Mouse (Mus musculus) ES-E14 (cell line): ENCODE data around the gene Aqp9. TPM values are rescaled to one million over a fixed set of nuclear protein-coding genes. Genes with fewer than 3 reads are reported as not detected.

Experiments used
- DNase-seq: peaks from one replicate; pipeline ENCODE4 v3.0.0-alpha.2; 2013; ENCODE audit warnings: low read depth, low spot score
- H3K27ac ChIP-seq: 2 replicates; pipeline ENCODE4 v1.5.1; 2012; ENCODE audit warnings: low read depth, mild to moderate bottlenecking, low read length, moderate library complexity, mixed read lengths; ENCODE audit not compliant: poor library complexity, insufficient read depth, severe bottlenecking
- H3K36me3 ChIP-seq: 2 replicates; pipeline ENCODE4 v1.6.1; 2012; ENCODE audit warnings: mild to moderate bottlenecking, low read length, moderate library complexity, mixed read lengths; ENCODE audit not compliant: control insufficient read depth, poor library complexity, insufficient read depth, severe bottlenecking
- H3K4me1 ChIP-seq, 2 experiments: fragments of 150-350 bp in 1 of 2; sonication (generic) in 1 of 2; 2 replicates each; pipeline ENCODE4 v1.6.1; 2012; ENCODE audit warnings: low read length in 2 of 2, mild to moderate bottlenecking in 1 of 2, mixed read lengths in 1 of 2; ENCODE audit not compliant: control insufficient read depth in 2 of 2, insufficient read depth in 2 of 2, poor library complexity in 1 of 2
- H3K4me3 ChIP-seq, 2 experiments: fragments of 150-350 bp in 1 of 2; sonication (generic) in 1 of 2; 2 replicates each; pipeline ENCODE4 v1.5.1; 2012; ENCODE audit warnings: low read length in 2 of 2, low read depth in 1 of 2, mild to moderate bottlenecking in 1 of 2, mixed read lengths in 1 of 2; ENCODE audit not compliant: insufficient read depth in 1 of 2, poor library complexity in 1 of 2, severe bottlenecking in 1 of 2
- H3K9ac ChIP-seq: 2 replicates; pipeline ENCODE4 v1.6.1; 2012; ENCODE audit warnings: low read depth, mild to moderate bottlenecking, low read length, mixed read lengths; ENCODE audit not compliant: poor library complexity, insufficient read depth, severe bottlenecking
- H3K9me3 ChIP-seq: fragments of 150-350 bp; sonication (generic); 2 replicates; pipeline ENCODE4 v1.6.1; 2012; ENCODE audit warnings: low read depth, mild to moderate bottlenecking, low read length; ENCODE audit not compliant: control insufficient read depth, insufficient read depth
- CHD2 ChIP-seq: IDR thresholded peaks from 2 replicates; pipeline ENCODE4 v1.6.1; 2014; ENCODE audit warnings: mild to moderate bottlenecking, low read depth, low read length, inconsistent platforms
- HCFC1 ChIP-seq: IDR thresholded peaks from 2 replicates; pipeline ENCODE4 v1.6.1; 2012; ENCODE audit warnings: low read length, inconsistent platforms, borderline replicate concordance; ENCODE audit not compliant: insufficient read depth
- MAFK ChIP-seq: IDR thresholded peaks from 2 replicates; pipeline ENCODE4 v1.6.1; 2014; ENCODE audit warnings: mild to moderate bottlenecking, low read depth, low read length, inconsistent platforms; ENCODE audit not compliant: insufficient read depth
- ZC3H11A ChIP-seq: IDR thresholded peaks from 2 replicates; pipeline ENCODE4 v1.6.1; 2012; ENCODE audit warnings: low read depth, mild to moderate bottlenecking, inconsistent platforms, low read length, borderline replicate concordance
- ZNF384 ChIP-seq: IDR thresholded peaks from 2 replicates; pipeline ENCODE4 v1.6.1; 2012; ENCODE audit warnings: low read depth, low read length, inconsistent platforms
- in situ Hi-C, 2 experiments: fragments of 600-800 bp; cut with MboI; formaldehyde crosslinking; loops; one replicate each; pipeline ENCODE4 v1.15.1; 2025; ENCODE audit warnings: low sequenced_read_pairs in 2 of 2, inconsistent platforms in 1 of 2; ENCODE audit not compliant: unreplicated experiment in 2 of 2
- total RNA-seq: library from RNA; depleted of rRNA; stranded (reverse); fragments of 300-350 nt; gene quantifications from 2 replicates; pipeline ENCODE4 v1.2.3, GENCODE M21; 2012

The Aqp9 gene
- total RNA-seq, 1 experiment = 0.09 TPM

- Histone ChIP-seq H3K4me1 (no peaks in the 10 kb centered on the region; a peak in 1 of 4 replicates), H3K9me3 (no peaks in the 10 kb centered on the region), H3K4me3 (no peak overlapping the region), H3K27ac (no peak overlapping the region), H3K36me3 (no peaks in the 10 kb centered on the region), H3K9ac (no peak overlapping the region)
- in situ Hi-C loops = no loop called here
- no peak for DNase-seq
- TF ChIP-seq ZC3H11A (no peak), MAFK (no peak), HCFC1 (no peak), CHD2 (no peak), ZNF384 (no peak)
These were observed 5.1 kb upstream of the Aqp9 start for GRCm38 (mm10) chr9:71173533-71173932.

GRCm38 (mm10) chr9:71167473-71168215 lies 838 bp downstream of the Aqp9 start:
- H3K27ac ChIP-seq = no peak overlapping the region
- no peaks in the 10 kb centered on the region for H3K9me3 ChIP-seq
- H3K4me3 ChIP-seq = no peak overlapping the region
- no peak for DNase-seq
- in situ Hi-C loops = no loop called here
- H3K36me3 ChIP-seq = no peaks in the 10 kb centered on the region
- no peaks in the 10 kb centered on the region; a peak in 1 of 4 replicates for H3K4me1 ChIP-seq
- H3K9ac ChIP-seq = no peak overlapping the region
- no peak for TF ChIP-seq ZNF384
- TF ChIP-seq HCFC1 = no peak
- no peak for TF ChIP-seq MAFK

- DNase-seq = no peak
- Histone ChIP-seq H3K9me3 (no peaks in the 10 kb centered on the region), H3K27ac (no peak overlapping the region), H3K4me3 (no peak overlapping the region), H3K9ac (no peak overlapping the region), H3K36me3 (no peaks in the 10 kb centered on the region), H3K4me1 (no peaks in the 10 kb centered on the region; a peak in 1 of 4 replicates)
- TF ChIP-seq MAFK (no peak), ZNF384 (peak; percentile 69), CHD2 (no peak), HCFC1 (no peak), ZC3H11A (no peak)
- in situ Hi-C loops = no loop called here
These were observed 1.5 kb downstream of the Aqp9 start for GRCm38 (mm10) chr9:71166871-71167465.

GRCm38 (mm10) chr9:71166019-71166705 lies 2.3 kb downstream of the Aqp9 start:
- TF ChIP-seq HCFC1 = no peak
- TF ChIP-seq MAFK = no peak
- TF ChIP-seq CHD2 = no peak
- TF ChIP-seq ZNF384 = no peak
- TF ChIP-seq ZC3H11A = no peak
- no peaks in the 10 kb centered on the region; a peak in 1 of 4 replicates for H3K4me1 ChIP-seq
- in situ Hi-C loops = no loop called here
- H3K9me3 ChIP-seq = no peaks in the 10 kb centered on the region
- no peak overlapping the region for H3K9ac ChIP-seq
- no peak overlapping the region for H3K4me3 ChIP-seq
- no peaks in the 10 kb centered on the region for H3K36me3 ChIP-seq
- no peak for DNase-seq
- no peak overlapping the region for H3K27ac ChIP-seq
